Comparison of ENCODE assay signal across 22 mouse cellular contexts in genomic region chr12:4599713-4600112, GRCm38 (mm10). TPM values are rescaled to one million over a fixed set of nuclear protein-coding genes. Genes with fewer than 3 reads are reported as not detected.
"Had no signal": no experiment of that assay in that cellular context is flagged by ENCODE, and none has a peak within 500 bp of the region (broad histone marks: within the 10 kb centered on the region; RNA-seq: fewer than 3 reads in every experiment).

No protein-coding gene starts in this region.

- H3K4me1 ChIP-seq: midbrain, embryonic 13.5 days; stomach, embryonic 15.5 days had no signal

- H3K9me3 ChIP-seq: limb, embryonic 12.5 days; liver, embryonic 15.5 days; midbrain, embryonic 13.5 days; stomach, embryonic 15.5 days had no signal

- H3K27ac ChIP-seq: left cerebral cortex, adult 2 months; limb, embryonic 12.5 days; liver, embryonic 15.5 days; midbrain, embryonic 13.5 days; stomach, embryonic 15.5 days had no signal

- H3K36me3 ChIP-seq: limb, embryonic 12.5 days; liver, embryonic 15.5 days; midbrain, embryonic 13.5 days; stomach, embryonic 15.5 days had no signal

- H3K4me2 ChIP-seq: limb, embryonic 12.5 days; liver, embryonic 15.5 days; midbrain, embryonic 13.5 days; stomach, embryonic 15.5 days had no signal

- H3K27me3 ChIP-seq: limb, embryonic 12.5 days; liver, embryonic 15.5 days; midbrain, embryonic 13.5 days; stomach, embryonic 15.5 days had no signal

- H3K9ac ChIP-seq: limb, embryonic 12.5 days; liver, embryonic 15.5 days; midbrain, embryonic 13.5 days; stomach, embryonic 15.5 days had no signal

- H3K4me3 ChIP-seq: left cerebral cortex, adult 2 months; limb, embryonic 12.5 days; liver, embryonic 15.5 days; midbrain, embryonic 13.5 days; stomach, embryonic 15.5 days had no signal

- ATAC-seq: lung, postnatal 0 days; midbrain, embryonic 13.5 days had no signal

- DNase-seq: kidney, postnatal 10 days; kidney, postnatal 4 days; lung, adult 2 months; lung, postnatal 36 days; right cerebral cortex, adult 18-20 months; right cerebral cortex, postnatal 25 days; thymus, postnatal 36 days had no signal

RNA-seq across cellular contexts. Expression of gene Gm3625, which starts 7.0 kb away (rescaled TPM):
- total RNA-seq: layer of hippocampus, adult 8-10 months; layer of hippocampus, postnatal 25 days; left cerebral cortex, adult 2 months; left cerebral cortex, postnatal 36 days; liver, adult 2 months; megakaryocyte progenitor cell, adult 5-6 weeks; midbrain, postnatal 0 days had no signal
- polyA plus RNA-seq: kidney, embryonic 14.5 days; limb, embryonic 12.5 days; liver, adult 2 months; liver, embryonic 15.5 days; lung, adult 2 months; lung, postnatal 0 days; midbrain, embryonic 13.5 days; midbrain, postnatal 0 days; neural tube, embryonic 14.5 days; stomach, embryonic 15.5 days; thymus, postnatal 0 days had no signal
